Mouse (Mus musculus) neutrophil, adult 83 days (primary cell): ENCODE measurements around the gene Colgalt2. TPM values are rescaled to one million over a fixed set of nuclear protein-coding genes. Genes with fewer than 3 reads are reported as not detected.

ENCODE experiments used
- total RNA-seq, 2 experiments: library from RNA; stranded (reverse); gene quantifications; one replicate each; pipeline ENCODE4 v1.2.4; 2023

Gene Colgalt2
- total RNA-seq = not detected

DNA sequence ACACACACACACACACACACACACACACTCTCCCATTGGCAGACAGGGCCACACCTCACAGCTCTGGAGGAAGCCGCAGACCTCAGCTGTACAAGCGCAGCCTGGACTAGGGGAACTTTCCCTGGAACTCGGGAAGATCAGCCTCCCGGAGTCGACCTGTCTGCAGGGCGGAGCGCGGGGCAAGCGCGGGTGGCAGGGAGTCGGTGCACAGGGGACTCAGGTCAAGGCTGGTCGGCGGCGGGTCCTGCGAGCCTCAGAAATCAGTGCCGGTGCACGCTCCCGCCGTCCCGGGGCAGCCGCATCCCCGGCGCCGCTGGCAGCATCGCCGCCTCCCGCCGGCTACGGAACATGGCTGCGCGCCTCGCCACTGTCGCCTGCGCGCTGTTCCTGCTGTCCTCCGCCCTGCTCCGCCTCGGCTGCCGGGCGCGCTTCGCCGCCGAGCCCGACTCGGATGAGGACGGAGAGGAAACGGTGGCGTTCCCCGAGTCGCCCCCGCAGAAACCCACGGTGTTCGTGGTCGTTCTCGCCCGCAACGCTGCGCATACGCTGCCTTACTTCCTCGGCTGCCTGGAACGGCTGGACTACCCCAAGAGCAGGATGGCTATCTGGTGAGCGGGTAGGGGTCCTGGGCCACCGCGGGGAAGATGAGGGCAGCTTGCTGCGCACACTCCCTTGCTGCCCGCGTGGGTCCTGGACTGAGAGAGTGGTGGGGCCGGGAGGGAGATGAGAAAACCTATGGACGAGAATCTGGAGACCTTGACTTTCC, at the start of gene Colgalt2:
Gene Colgalt2, plus strand, starts transcription at position 41 of the 766 bp plus-strand sequence.

DNA sequence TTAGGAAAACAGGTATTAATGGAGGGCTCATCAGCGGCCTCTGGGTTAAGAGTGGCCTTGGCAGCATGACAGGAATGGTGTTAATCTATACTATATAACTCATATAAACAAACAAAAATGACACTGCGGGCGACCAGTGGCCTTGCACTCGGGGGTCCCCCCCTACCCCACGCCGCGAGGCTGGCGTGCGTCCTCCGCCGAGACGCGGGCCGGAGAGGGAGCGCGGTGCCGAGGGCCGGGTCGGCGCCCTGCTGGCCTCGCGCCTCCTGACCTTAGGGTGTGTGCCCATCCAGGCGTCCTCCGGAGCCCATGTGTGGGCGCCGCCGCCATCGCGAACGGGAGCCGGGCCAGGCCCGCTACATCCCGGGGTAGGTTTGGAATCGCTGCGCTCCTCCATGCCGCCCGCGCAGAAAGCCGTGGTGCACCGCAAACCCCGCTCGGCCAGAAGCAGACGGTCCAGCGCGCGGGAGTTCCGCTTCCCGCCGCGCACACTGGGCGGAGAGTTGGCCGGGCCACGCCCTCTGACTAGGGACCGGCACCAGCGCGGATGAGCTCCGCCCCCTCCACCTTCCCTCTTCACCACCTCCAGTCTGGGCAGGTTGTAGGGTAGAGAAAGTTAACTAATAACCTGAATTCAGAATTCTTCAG, 13.3 kb upstream of the Colgalt2 start, which contains the start of gene Tsen15:
Gene Tsen15, minus strand, starts transcription at position 501 of the 648 bp plus-strand sequence.

Other genes starting within 250 kb of the Colgalt2 start
- gene Tsen15, start 13.1 kb upstream of the Colgalt2 start, total RNA-seq = 1 to 10 TPM; 6.8 to 8.2 TPM